Mouse (Mus musculus) heart, embryonic 15.5 days (tissue): Measurements from ENCODE around the gene Cyb5r4. TPM values are rescaled to one million over a fixed set of nuclear protein-coding genes. Genes with fewer than 3 reads are reported as not detected.
"Not testable (repeated sequence)": the region's sequence is repeated elsewhere in the genome, so short reads cannot be mapped to it uniquely, and the experiment has no call there.

Experiments
- ATAC-seq: fragments of 200-750 bp; cut with Nextera tagmentation; replicated peaks from 2 replicates; pipeline ENCODE4 v1.8.0; 2017; ENCODE audit warnings: low read depth, moderate TSS enrichment; ENCODE audit not compliant: insufficient number of reproducible peaks, insufficient read depth, low FRiP score
- H3K27ac ChIP-seq: fragments of 300-500 bp; sonication (generic); 2 replicates; pipeline ENCODE4 v1.5.1; 2015; ENCODE audit warnings: mild to moderate bottlenecking, inconsistent platforms
- H3K27me3 ChIP-seq: fragments of 300-500 bp; sonication (generic); 2 replicates; pipeline ENCODE4 v1.6.1; 2015; ENCODE audit warnings: inconsistent platforms
- H3K36me3 ChIP-seq: fragments of 300-500 bp; sonication (generic); 2 replicates; pipeline ENCODE4 v1.6.1; 2015; ENCODE audit warnings: mild to moderate bottlenecking, inconsistent platforms
- H3K4me1 ChIP-seq: fragments of 300-500 bp; sonication (generic); replicated peaks from 2 replicates; pipeline ENCODE4 v1.6.1; 2015; ENCODE audit warnings: inconsistent platforms
- H3K4me2 ChIP-seq: fragments of 300-500 bp; sonication (generic); 2 replicates; pipeline ENCODE4 v1.6.1; 2015; ENCODE audit warnings: inconsistent platforms, mild to moderate bottlenecking, moderate library complexity
- H3K4me3 ChIP-seq: fragments of 300-500 bp; sonication (generic); 2 replicates; pipeline ENCODE4 v1.5.1; 2015; ENCODE audit warnings: mild to moderate bottlenecking, inconsistent platforms
- H3K9ac ChIP-seq: fragments of 300-500 bp; sonication (generic); 2 replicates; pipeline ENCODE4 v1.6.1; 2015; ENCODE audit warnings: mild to moderate bottlenecking, inconsistent platforms
- H3K9me3 ChIP-seq: fragments of 300-500 bp; sonication (generic); replicated peaks from 2 replicates; pipeline ENCODE4 v1.6.1; 2016; ENCODE audit warnings: inconsistent platforms
- WGBS: fragments of 180-500 bp; shearing (Covaris S2); methylation state at CpG from one replicate; pipeline ENCODE4 v1.1.7; 2015; ENCODE audit warnings: mixed read lengths; 5-methylcytosine and 5-hydroxymethylcytosine counted together
- polyA plus RNA-seq: library from polyadenylated mRNA; unstranded; fragments of >200 nt; fragmentation: Nextera tagmentation; extraction: Ambion mirVana; gene quantifications from 2 replicates; pipeline ENCODE4 v1.2.1, GENCODE M21; 2015

Cyb5r4 gene
- 45.0 and 46.6 TPM in 2 replicates for polyA plus RNA-seq

GRCm38 (mm10) chr9:87021778-87022523, at the start of gene Cyb5r4:
Gene Cyb5r4 (plus strand): TSS chr9:87022014.
- H3K27me3 ChIP-seq = peaks cover 15% of the 10 kb centered on the region
- no peaks in the 10 kb centered on the region for H3K9me3 ChIP-seq
- peak within 1 kb of the TSS; percentile 88 for H3K27ac ChIP-seq
- H3K4me2 ChIP-seq = peak within 1 kb of the TSS; percentile 71
- under 1% methylated on average over 52 of the region's 52 CpGs for WGBS
- peak; percentile 100 for ATAC-seq
- H3K4me3 ChIP-seq = peak within 1 kb of the TSS; percentile 95
- no peaks in the 10 kb centered on the region for H3K36me3 ChIP-seq
- peaks cover 10% of the 10 kb centered on the region for H3K4me1 ChIP-seq
- H3K9ac ChIP-seq = peak within 1 kb of the TSS; percentile 89

- H3K27ac ChIP-seq, H3K36me3 ChIP-seq, H3K4me1 ChIP-seq, H3K9ac ChIP-seq, H3K27me3 ChIP-seq, H3K4me3 ChIP-seq, ATAC-seq, H3K9me3 ChIP-seq, H3K4me2 ChIP-seq: not testable (repeated sequence)
Measured at GRCm38 (mm10) chr9:86972471-86972870, 49.3 kb upstream of the Cyb5r4 start.

- H3K4me2 ChIP-seq = no peak overlapping the region
- no peak for ATAC-seq
- 71% methylated on average over 4 of the region's 4 CpGs for WGBS
Measured at GRCm38 (mm10) chr9:86973562-86973961, 48.3 kb upstream of the Cyb5r4 start.

GRCm38 (mm10) chr9:86976896-86977295, 44.9 kb upstream of the Cyb5r4 start:
- no peak for ATAC-seq
- H3K4me3 ChIP-seq = no peak overlapping the region
- no peak overlapping the region for H3K27ac ChIP-seq
- no peaks in the 10 kb centered on the region for H3K36me3 ChIP-seq
- H3K9me3 ChIP-seq = no peaks in the 10 kb centered on the region
- 72% methylated on average over 4 of the region's 4 CpGs for WGBS
- no peaks in the 10 kb centered on the region for H3K27me3 ChIP-seq
- H3K9ac ChIP-seq = no peak overlapping the region
- no peak overlapping the region for H3K4me2 ChIP-seq
- no peaks in the 10 kb centered on the region for H3K4me1 ChIP-seq

More at GRCm38 (mm10) chr9:86973562-86973961, 48.3 kb upstream of the Cyb5r4 start:
- Histone ChIP-seq H3K36me3 (no peaks in the 10 kb centered on the region), H3K4me3 (no peak overlapping the region), H3K9me3 (no peaks in the 10 kb centered on the region), H3K27me3 (no peaks in the 10 kb centered on the region), H3K4me1 (no peaks in the 10 kb centered on the region), H3K9ac (no peak overlapping the region), H3K27ac (no peak overlapping the region)

GRCm38 (mm10) chr9:86978257-86978907, 43.4 kb upstream of the Cyb5r4 start:
- Histone ChIP-seq H3K27ac (no peak overlapping the region), H3K4me2 (no peak overlapping the region), H3K9ac (no peak overlapping the region), H3K4me3 (no peak overlapping the region), H3K36me3 (no peaks in the 10 kb centered on the region), H3K27me3 (no peaks in the 10 kb centered on the region), H3K4me1 (no peaks in the 10 kb centered on the region), H3K9me3 (no peaks in the 10 kb centered on the region)
- 62% methylated on average over 7 of the region's 7 CpGs for WGBS
- no peak for ATAC-seq

GRCm38 (mm10) chr9:86980048-86980447, 41.8 kb upstream of the Cyb5r4 start:
- Histone ChIP-seq H3K27me3 (no peaks in the 10 kb centered on the region), H3K4me2 (no peak overlapping the region), H3K36me3 (no peaks in the 10 kb centered on the region), H3K4me3 (no peak overlapping the region), H3K9me3 (no peaks in the 10 kb centered on the region), H3K27ac (no peak overlapping the region), H3K9ac (no peak overlapping the region), H3K4me1 (no peaks in the 10 kb centered on the region)
- ATAC-seq = no peak

GRCm38 (mm10) chr9:86980942-86981341, 40.9 kb upstream of the Cyb5r4 start:
- Histone ChIP-seq H3K9ac (no peak overlapping the region), H3K27ac (no peak overlapping the region), H3K9me3 (no peaks in the 10 kb centered on the region), H3K36me3 (no peaks in the 10 kb centered on the region), H3K27me3 (no peaks in the 10 kb centered on the region), H3K4me2 (no peak overlapping the region), H3K4me1 (no peaks in the 10 kb centered on the region), H3K4me3 (no peak overlapping the region)
- ATAC-seq = no peak
- 62% methylated on average over 2 of the region's 2 CpGs for WGBS

- WGBS = 24% methylated on average over 10 of the region's 10 CpGs
- Histone ChIP-seq H3K4me2 (no peak overlapping the region), H3K9ac (no peak overlapping the region), H3K27me3 (no peaks in the 10 kb centered on the region), H3K36me3 (no peaks in the 10 kb centered on the region), H3K9me3 (no peaks in the 10 kb centered on the region), H3K4me1 (no peaks in the 10 kb centered on the region), H3K27ac (no peak overlapping the region), H3K4me3 (no peak overlapping the region)
- no peak for ATAC-seq
Measured at GRCm38 (mm10) chr9:86981551-86981950, 40.3 kb upstream of the Cyb5r4 start.

GRCm38 (mm10) chr9:86984583-86984982, 37.2 kb upstream of the Cyb5r4 start:
- no peaks in the 10 kb centered on the region for H3K4me1 ChIP-seq
- no peak overlapping the region for H3K4me2 ChIP-seq
- no peak overlapping the region for H3K27ac ChIP-seq
- H3K9ac ChIP-seq = no peak overlapping the region
- WGBS = 69% methylated on average over 3 of the region's 3 CpGs
- H3K27me3 ChIP-seq = no peaks in the 10 kb centered on the region
- no peak for ATAC-seq
- no peaks in the 10 kb centered on the region for H3K9me3 ChIP-seq
- H3K4me3 ChIP-seq = no peak overlapping the region
- no peaks in the 10 kb centered on the region for H3K36me3 ChIP-seq

GRCm38 (mm10) chr9:86985105-86985504, 36.7 kb upstream of the Cyb5r4 start:
- H3K4me2 ChIP-seq = no peak overlapping the region
- ATAC-seq = no peak
- no peak overlapping the region for H3K4me3 ChIP-seq
- no peaks in the 10 kb centered on the region for H3K36me3 ChIP-seq
- no peak overlapping the region for H3K9ac ChIP-seq
- no peaks in the 10 kb centered on the region for H3K9me3 ChIP-seq
- H3K27ac ChIP-seq = no peak overlapping the region
- H3K27me3 ChIP-seq = no peaks in the 10 kb centered on the region
- WGBS = 69% methylated on average over 6 of the region's 6 CpGs
- H3K4me1 ChIP-seq = no peaks in the 10 kb centered on the region

GRCm38 (mm10) chr9:86986703-86987296, 35.0 kb upstream of the Cyb5r4 start:
- 49% methylated on average over 7 of the region's 7 CpGs for WGBS
- H3K27ac ChIP-seq = no peak overlapping the region
- no peaks in the 10 kb centered on the region for H3K27me3 ChIP-seq
- peaks cover 2% of the 10 kb centered on the region; the same call in 1 of the 2 replicates for H3K4me1 ChIP-seq
- ATAC-seq = no peak
- no peaks in the 10 kb centered on the region for H3K36me3 ChIP-seq
- H3K4me3 ChIP-seq = no peak overlapping the region
- no peaks in the 10 kb centered on the region for H3K9me3 ChIP-seq
- no peak overlapping the region for H3K9ac ChIP-seq
- H3K4me2 ChIP-seq = no peak overlapping the region
